Mouse (Mus musculus) stomach, embryonic 16.5 days (tissue): Measurements from ENCODE around the gene Slc51b. TPM values are rescaled to one million over a fixed set of nuclear protein-coding genes. Genes with fewer than 3 reads are reported as not detected.

ENCODE experiments used
- ATAC-seq: fragments of 200-750 bp; cut with Nextera tagmentation; 2 replicates; pipeline ENCODE4 v1.8.0; 2017; ENCODE audit warnings: moderate number of reproducible peaks, moderate TSS enrichment; ENCODE audit not compliant: insufficient read depth, low FRiP score
- H3K27ac ChIP-seq: fragments of 300-500 bp; sonication (generic); 2 replicates; pipeline ENCODE4 v1.5.1; 2014; ENCODE audit warnings: low read length
- H3K27me3 ChIP-seq: fragments of 300-500 bp; sonication (generic); 2 replicates; pipeline ENCODE4 v1.6.1; 2014; ENCODE audit warnings: low read length, control low read depth, mixed read lengths; ENCODE audit not compliant: control insufficient read depth, insufficient read depth
- H3K36me3 ChIP-seq: fragments of 300-500 bp; sonication (generic); 2 replicates; pipeline ENCODE4 v1.6.1; 2014; ENCODE audit warnings: low read length; ENCODE audit not compliant: control insufficient read depth, insufficient read depth
- H3K4me1 ChIP-seq: fragments of 300-500 bp; sonication (generic); 2 replicates; pipeline ENCODE4 v1.6.1; 2014; ENCODE audit warnings: low read length, control low read depth, mixed read lengths; ENCODE audit not compliant: control insufficient read depth, insufficient read depth
- H3K4me2 ChIP-seq: fragments of 300-500 bp; sonication (generic); 2 replicates; pipeline ENCODE4 v1.6.1; 2014; ENCODE audit warnings: low read depth, low read length, mixed read lengths
- H3K4me3 ChIP-seq: fragments of 300-500 bp; sonication (generic); replicated peaks from 2 replicates; pipeline ENCODE4 v1.5.1; 2014; ENCODE audit warnings: mild to moderate bottlenecking, low read length
- H3K9ac ChIP-seq: fragments of 300-500 bp; sonication (generic); 2 replicates; pipeline ENCODE4 v1.6.1; 2014; ENCODE audit warnings: low read length
- H3K9me3 ChIP-seq: fragments of 300-500 bp; sonication (generic); replicated peaks from 2 replicates; pipeline ENCODE4 v1.6.1; 2016; ENCODE audit warnings: low read length, control low read depth; ENCODE audit not compliant: control insufficient read depth
- WGBS: fragments of 180-500 bp; shearing (Covaris S2); extraction: QIAGEN DNeasy Blood & Tissue Kit; methylation state at CpG from one replicate; pipeline ENCODE4 v1.1.7; 2014; 5-methylcytosine and 5-hydroxymethylcytosine counted together
- polyA plus RNA-seq: library from polyadenylated mRNA; unstranded; fragments of >200 nt; fragmentation: Nextera tagmentation; extraction: Ambion mirVana; gene quantifications from 2 replicates; pipeline ENCODE4 v1.2.1, GENCODE M21; 2015

The Slc51b gene
- polyA plus RNA-seq, 1 experiment from 2014 or later, result 1.7 TPM

- no peak overlapping the region for H3K4me3 ChIP-seq
- peaks cover 14% of the 10 kb centered on the region for H3K4me1 ChIP-seq
- no peaks in the 10 kb centered on the region for H3K9me3 ChIP-seq
- H3K9ac ChIP-seq, result no peak overlapping the region
- no peak overlapping the region for H3K4me2 ChIP-seq
- peak; percentile 54; the same call in 1 of the 2 replicates for ATAC-seq
- H3K27ac ChIP-seq, result peak overlapping the region; percentile 35; the same call in 1 of the 2 replicates
- peaks cover 27% of the 10 kb centered on the region for H3K27me3 ChIP-seq
- 19% methylated on average over 8 of the region's 8 CpGs for WGBS
- H3K36me3 ChIP-seq, result no peaks in the 10 kb centered on the region
Observed at GRCm38 (mm10) chr9:65386373-65387140, 36.2 kb downstream of the Slc51b start.

- H3K9ac ChIP-seq, result no peak overlapping the region
- H3K4me2 ChIP-seq, result no peak overlapping the region
- peaks cover 10% of the 10 kb centered on the region for H3K4me1 ChIP-seq
- no peak overlapping the region for H3K27ac ChIP-seq
- no peak overlapping the region for H3K4me3 ChIP-seq
- H3K36me3 ChIP-seq, result no peaks in the 10 kb centered on the region
- 55% methylated on average over 3 of the region's 3 CpGs for WGBS
- peaks cover 7% of the 10 kb centered on the region for H3K27me3 ChIP-seq
- ATAC-seq, result no peak
- H3K9me3 ChIP-seq, result no peaks in the 10 kb centered on the region
Observed at GRCm38 (mm10) chr9:65384276-65384675, 38.5 kb downstream of the Slc51b start.

GRCm38 (mm10) chr9:65382751-65383097 lies 40.0 kb downstream of the Slc51b start:
- no peaks in the 10 kb centered on the region for H3K27me3 ChIP-seq
- peak overlapping the region; percentile 58; the same call in 1 of the 2 replicates for H3K27ac ChIP-seq
- WGBS, result 46% methylated on average over 3 of the region's 3 CpGs
- no peak overlapping the region for H3K4me2 ChIP-seq
- H3K4me3 ChIP-seq, result no peak overlapping the region
- H3K9ac ChIP-seq, result no peak overlapping the region
- H3K4me1 ChIP-seq, result peaks cover 10% of the 10 kb centered on the region
- no peaks in the 10 kb centered on the region for H3K9me3 ChIP-seq
- H3K36me3 ChIP-seq, result no peaks in the 10 kb centered on the region
- ATAC-seq, result no peak

- Histone ChIP-seq H3K36me3 (no peaks in the 10 kb centered on the region), H3K9ac (no peak overlapping the region), H3K27me3 (no peaks in the 10 kb centered on the region), H3K9me3 (no peaks in the 10 kb centered on the region), H3K27ac (peak overlapping the region; percentile 58; the same call in 1 of the 2 replicates), H3K4me3 (no peak overlapping the region), H3K4me2 (no peak overlapping the region), H3K4me1 (peaks cover 10% of the 10 kb centered on the region)
- WGBS, result 70% methylated on average over 6 of the region's 6 CpGs
- ATAC-seq, result peak; percentile 64; the same call in 1 of the 2 replicates
Observed at GRCm38 (mm10) chr9:65382031-65382750, 40.6 kb downstream of the Slc51b start.

- H3K4me1 ChIP-seq, result peaks cover 3% of the 10 kb centered on the region; the same call in 1 of the 2 replicates
- H3K27me3 ChIP-seq, result no peaks in the 10 kb centered on the region
- no peak overlapping the region for H3K9ac ChIP-seq
- H3K27ac ChIP-seq, result no peak overlapping the region
- H3K36me3 ChIP-seq, result no peaks in the 10 kb centered on the region
- H3K4me3 ChIP-seq, result no peak overlapping the region
- ATAC-seq, result no peak
- WGBS, result 69% methylated on average over 4 of the region's 4 CpGs
- H3K9me3 ChIP-seq, result no peaks in the 10 kb centered on the region
- no peak overlapping the region for H3K4me2 ChIP-seq
Observed at GRCm38 (mm10) chr9:65381017-65381590, 41.7 kb downstream of the Slc51b start.

GRCm38 (mm10) chr9:65375163-65375934 lies 47.4 kb downstream of the Slc51b start:
- Histone ChIP-seq H3K27me3 (no peaks in the 10 kb centered on the region), H3K4me3 (no peak overlapping the region), H3K9me3 (no peaks in the 10 kb centered on the region), H3K4me1 (no peaks in the 10 kb centered on the region), H3K36me3 (no peaks in the 10 kb centered on the region), H3K4me2 (no peak overlapping the region), H3K9ac (no peak overlapping the region), H3K27ac (no peak overlapping the region)
- WGBS, result 81% methylated on average over 9 of the region's 9 CpGs
- no peak for ATAC-seq

- H3K4me2 ChIP-seq, result no peak overlapping the region
- H3K4me3 ChIP-seq, result no peak overlapping the region
- H3K9ac ChIP-seq, result no peak overlapping the region
- H3K27me3 ChIP-seq, result no peaks in the 10 kb centered on the region
- no peaks in the 10 kb centered on the region for H3K4me1 ChIP-seq
- H3K36me3 ChIP-seq, result no peaks in the 10 kb centered on the region
- no peaks in the 10 kb centered on the region for H3K9me3 ChIP-seq
- WGBS, result 80% methylated on average over 5 of the region's 5 CpGs
- no peak overlapping the region for H3K27ac ChIP-seq
- ATAC-seq, result no peak
Observed at GRCm38 (mm10) chr9:65374468-65375162, 48.1 kb downstream of the Slc51b start.

- WGBS, result 69% methylated on average over 4 of the region's 4 CpGs
- H3K4me2 ChIP-seq, result no peak overlapping the region
- no peaks in the 10 kb centered on the region for H3K9me3 ChIP-seq
- no peak overlapping the region for H3K9ac ChIP-seq
- H3K27ac ChIP-seq, result no peak overlapping the region
- H3K36me3 ChIP-seq, result no peaks in the 10 kb centered on the region
- no peak overlapping the region for H3K4me3 ChIP-seq
- no peak for ATAC-seq
- H3K4me1 ChIP-seq, result no peaks in the 10 kb centered on the region
- H3K27me3 ChIP-seq, result no peaks in the 10 kb centered on the region
Observed at GRCm38 (mm10) chr9:65372449-65372848, 50.3 kb downstream of the Slc51b start.
